Comparison of ENCODE assay signal across 9 mouse cellular contexts in genomic region chr5:140610273-140611011, GRCm38 (mm10). TPM values are rescaled to one million over a fixed set of nuclear protein-coding genes. Genes with fewer than 3 reads are reported as not detected.
DNase-seq lines count a peak whose midpoint lies in the region; ATAC-seq and TF ChIP-seq lines count a peak whose summit lies in the region.
"Had no signal": no experiment of that assay in that cellular context is flagged by ENCODE, and none has a peak within 500 bp of the region (broad histone marks: within the 10 kb centered on the region; RNA-seq: fewer than 3 reads in every experiment).

No protein-coding gene starts in this region.

- no peak for TF ChIP-seq CTCF in gastrocnemius, adult 2 months (IDR thresholded peaks at IDR 0.05)
- no peak for TF ChIP-seq CTCF in ES-Bruce4 (IDR thresholded peaks at IDR 0.05; ENCODE audit: low read depth, low read length)

- H3K9me3 ChIP-seq in ES-Bruce4 (replicated peaks; ENCODE audit: control insufficient read depth, insufficient read depth, low read length, poor library complexity, severe bottlenecking) = no peaks in the 10 kb centered on the region
- no peaks in the 10 kb centered on the region for H3K9me3 ChIP-seq in intestine, embryonic 15.5 days
- H3K9me3 ChIP-seq in lung, embryonic 15.5 days = no peaks in the 10 kb centered on the region

- intact Hi-C loops in gastrocnemius, adult 2 months (cut with DNase I) = no loop called here
- intact Hi-C loops in gastrocnemius, postnatal 36 days (cut with DNase I) = no loop called here

- peak; percentile 62; the same call in 1 of the 2 replicates for TF ChIP-seq EP300 in ES-Bruce4 (IDR thresholded peaks at IDR 0.05; ENCODE audit: insufficient read depth, low read depth, low read length)

- DNase-seq in gastrocnemius, adult 2 months = peak; percentile 65
- DNase-seq in gastrocnemius, postnatal 36 days = no peak
- DNase-seq in spleen, postnatal 36 days (ENCODE audit: low spot score in 2 of 2) = peak; percentile 38 to 45
- no peak for DNase-seq in ovary, adult 18-20 months (ENCODE audit: low spot score)

- H3K36me3 ChIP-seq in ES-Bruce4 (ENCODE audit: control insufficient read depth, insufficient read depth, low read length, poor library complexity, severe bottlenecking) = no peaks in the 10 kb centered on the region
- peaks cover 3% of the 10 kb centered on the region; the same call in 1 of the 2 replicates for H3K36me3 ChIP-seq in intestine, embryonic 15.5 days
- peaks cover 18% of the 10 kb centered on the region for H3K36me3 ChIP-seq in lung, embryonic 15.5 days

- H3K4me1 ChIP-seq in ES-Bruce4 (ENCODE audit: control insufficient read depth, insufficient read depth, low read length) = peaks cover 4% of the 10 kb centered on the region
- H3K4me1 ChIP-seq in intestine, embryonic 15.5 days (replicated peaks) = peaks cover 62% of the 10 kb centered on the region
- peaks cover 63% of the 10 kb centered on the region for H3K4me1 ChIP-seq in lung, embryonic 15.5 days

- peaks cover 2% of the 10 kb centered on the region; the same call in 1 of the 2 replicates for H3K27me3 ChIP-seq in ES-Bruce4 (ENCODE audit: control insufficient read depth, insufficient read depth, low read length, poor library complexity, severe bottlenecking)
- H3K27me3 ChIP-seq in intestine, embryonic 15.5 days (replicated peaks) = peaks cover 20% of the 10 kb centered on the region
- peaks cover 25% of the 10 kb centered on the region for H3K27me3 ChIP-seq in lung, embryonic 15.5 days

- peak overlapping the region; percentile 82 for H3K27ac ChIP-seq in gastrocnemius, adult 2 months
- H3K27ac ChIP-seq in ES-Bruce4 (ENCODE audit: insufficient read depth, low read length) = no peak overlapping the region
- H3K27ac ChIP-seq in intestine, embryonic 15.5 days = peak overlapping the region; percentile 87
- H3K27ac ChIP-seq in lung, embryonic 15.5 days = peak overlapping the region; percentile 99

- TF ChIP-seq POLR2A in ES-Bruce4 (IDR thresholded peaks at IDR 0.05; ENCODE audit: insufficient read depth, low read length) = no peak

- H3K9ac ChIP-seq in ES-Bruce4 (ENCODE audit: low read depth, poor library complexity, severe bottlenecking) = no peak overlapping the region
- peak overlapping the region; percentile 31 for H3K9ac ChIP-seq in intestine, embryonic 15.5 days
- peak overlapping the region; percentile 77 for H3K9ac ChIP-seq in lung, embryonic 15.5 days

- WGBS in intestine, embryonic 15.5 days = 3% methylated on average over 30 of the region's 30 CpGs
- 4% methylated on average over 30 of the region's 30 CpGs for WGBS in lung, embryonic 15.5 days

- peak overlapping the region; percentile 83 for H3K4me3 ChIP-seq in gastrocnemius, adult 2 months
- H3K4me3 ChIP-seq in ES-Bruce4 (ENCODE audit: low read depth, low read length) = peak overlapping the region; percentile 39
- H3K4me3 ChIP-seq in intestine, embryonic 15.5 days (replicated peaks) = peak overlapping the region; percentile 49
- H3K4me3 ChIP-seq in lung, embryonic 15.5 days = peak overlapping the region; percentile 68

- ATAC-seq in erythroid progenitor cell, adult 5-6 weeks (replicated peaks; ENCODE audit: low FRiP score, poor library complexity, severe bottlenecking) = 0 out of 2 replicates have a peak, but pooled peaks have one; percentile 36
- ATAC-seq in intestine, embryonic 15.5 days = peak; percentile 39
- ATAC-seq in lung, embryonic 15.5 days (ENCODE audit: borderline replicate concordance, extremely low read depth, low FRiP score, low TSS enrichment) = peak; percentile 66

- peak overlapping the region; percentile 83 for H3K4me2 ChIP-seq in intestine, embryonic 15.5 days (replicated peaks)
- peak overlapping the region; percentile 91 for H3K4me2 ChIP-seq in lung, embryonic 15.5 days

RNA-seq across cellular contexts. Expression of gene Lfng, which starts 3.3 kb away (rescaled TPM):
- 1 to 10 TPM; 3.2 to 6.1 TPM for total RNA-seq in gastrocnemius, adult 2 months (2021)
- total RNA-seq in gastrocnemius, postnatal 36 days (2021) = 1 to 10 TPM; 3.5 to 3.8 TPM
- polyA plus RNA-seq in ES-Bruce4 (2011; ENCODE audit: insufficient read depth, insufficient read length, low read depth, missing spikeins) = 4.1 and 4.4 TPM in 2 replicates
- 19.7 and 20.5 TPM in 2 replicates for total RNA-seq in erythroid progenitor cell, adult 5-6 weeks (2015; ENCODE audit: low replicate concordance)
- 1.9 and 11.4 TPM in 2 replicates for total RNA-seq in erythroid progenitor cell, adult 5-6 weeks (2017; ENCODE audit: low replicate concordance)
- polyA plus RNA-seq in intestine, embryonic 15.5 days (2015; fragmentation: Nextera tagmentation; extraction: Ambion mirVana) = 14.8 and 16.0 TPM in 2 replicates
- 22.5 and 27.8 TPM in 2 replicates for polyA plus RNA-seq in lung, embryonic 15.5 days (2015; fragmentation: Nextera tagmentation; extraction: Ambion mirVana)

RNA-seq across cellular contexts. Expression of gene Ttyh3, which starts 38.4 kb away (rescaled TPM):
- 1 to 10 TPM; 4.0 to 4.4 TPM for total RNA-seq in gastrocnemius, adult 2 months (2021)
- 1 to 10 TPM; 4.6 to 5.2 TPM for total RNA-seq in gastrocnemius, postnatal 36 days (2021)
- 19.1 and 21.4 TPM in 2 replicates for polyA plus RNA-seq in ES-Bruce4 (2011; ENCODE audit: insufficient read depth, insufficient read length, low read depth, missing spikeins)
- 21.8 and 26.7 TPM in 2 replicates for total RNA-seq in erythroid progenitor cell, adult 5-6 weeks (2015; ENCODE audit: low replicate concordance)
- total RNA-seq in erythroid progenitor cell, adult 5-6 weeks (2017; ENCODE audit: low replicate concordance) = 21.2 and 23.2 TPM in 2 replicates
- 34.5 and 34.7 TPM in 2 replicates for polyA plus RNA-seq in intestine, embryonic 15.5 days (2015; fragmentation: Nextera tagmentation; extraction: Ambion mirVana)
- polyA plus RNA-seq in lung, embryonic 15.5 days (2015; fragmentation: Nextera tagmentation; extraction: Ambion mirVana) = 38.0 and 39.1 TPM in 2 replicates

RNA-seq across cellular contexts. Expression of gene Grifin, which starts 45.6 kb away (rescaled TPM):
- not detected for total RNA-seq in gastrocnemius, adult 2 months (2021)
- total RNA-seq in gastrocnemius, postnatal 36 days (2021) = not detected
- polyA plus RNA-seq in ES-Bruce4 (2011; ENCODE audit: insufficient read depth, insufficient read length, low read depth, missing spikeins) = not detected in 2 replicates
- not detected in 2 replicates for total RNA-seq in erythroid progenitor cell, adult 5-6 weeks (2015; ENCODE audit: low replicate concordance)
- total RNA-seq in erythroid progenitor cell, adult 5-6 weeks (2017; ENCODE audit: low replicate concordance) = not detected in 2 replicates
- 0.49 and 0.58 TPM in 2 replicates for polyA plus RNA-seq in intestine, embryonic 15.5 days (2015; fragmentation: Nextera tagmentation; extraction: Ambion mirVana)
- 0.28 TPM in 1 of 2 replicates, not detected in the other for polyA plus RNA-seq in lung, embryonic 15.5 days (2015; fragmentation: Nextera tagmentation; extraction: Ambion mirVana)
- polyA plus RNA-seq: large intestine, adult 2 months had no signal

Comparison
In these comparisons a context has a peak if more than half of its experiments do, and no peak if none do; other contexts are left out.
1. DNase-seq: peak in gastrocnemius, adult 2 months (single experiment) and spleen, postnatal 36 days (2 of 2); none in gastrocnemius, postnatal 36 days (0 of 2) and ovary, adult 18-20 months (single experiment).
2. Peak in every context shown above with its lines, with median percentiles within 50 percentile points of each other: H3K4me3 ChIP-seq and ATAC-seq.